Mouse (Mus musculus) heart, adult 11 months (tissue): ENCODE data around the gene Gmip.
A peak's percentile ranks its signal among the peaks of the same experiment; 100 is the strongest.

ENCODE experiments used
- DNase-seq: peaks from one replicate; pipeline ENCODE4 v3.0.0; 2022

The Gmip gene

GRCm38 (mm10) chr8:69864180-69864579 is 55.7 kb downstream of the Gmip start:
- DNase-seq = peak; percentile 77

- DNase-seq = peak; percentile 87
Observed at GRCm38 (mm10) chr8:69867696-69868326, 59.3 kb downstream of the Gmip start.

- peak; percentile 87 for DNase-seq
Observed at GRCm38 (mm10) chr8:69870003-69870765, 61.7 kb downstream of the Gmip start.

GRCm38 (mm10) chr8:69870907-69871306 is 62.4 kb downstream of the Gmip start:
- DNase-seq = peak; percentile 77
